Mouse (Mus musculus) c-Kit-negative CD71-positive TER-119-positive erythroid progenitor cells, embryonic 14.5 days (primary cell): ENCODE results near the gene Hoga1.

Experiments
- DNase-seq: peaks from one replicate; pipeline ENCODE4 v3.0.0-alpha.2; 2013; ENCODE audit warnings: low read depth, low spot score

Hoga1 gene

DNA sequence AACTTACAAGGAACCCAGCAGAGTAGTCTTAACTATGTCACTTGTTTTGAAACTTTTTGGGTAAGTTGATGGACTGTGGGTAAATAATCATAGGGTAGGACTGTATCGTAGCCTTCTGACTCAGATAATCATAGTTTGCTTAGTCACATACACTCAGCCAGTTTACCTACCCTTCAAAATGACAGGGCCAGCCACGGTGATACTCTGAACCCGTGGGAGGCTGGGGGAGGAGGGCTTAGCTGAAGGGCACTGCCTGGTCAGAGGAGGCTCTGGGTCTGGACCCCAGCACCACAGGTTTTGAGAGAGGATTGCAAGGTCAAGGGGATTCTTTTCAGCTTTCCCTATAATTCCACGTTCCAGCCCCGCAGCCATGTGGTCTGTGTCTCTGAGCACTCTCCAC, 73.2 kb downstream of the Hoga1 start:
- DNase-seq: no peak

DNA sequence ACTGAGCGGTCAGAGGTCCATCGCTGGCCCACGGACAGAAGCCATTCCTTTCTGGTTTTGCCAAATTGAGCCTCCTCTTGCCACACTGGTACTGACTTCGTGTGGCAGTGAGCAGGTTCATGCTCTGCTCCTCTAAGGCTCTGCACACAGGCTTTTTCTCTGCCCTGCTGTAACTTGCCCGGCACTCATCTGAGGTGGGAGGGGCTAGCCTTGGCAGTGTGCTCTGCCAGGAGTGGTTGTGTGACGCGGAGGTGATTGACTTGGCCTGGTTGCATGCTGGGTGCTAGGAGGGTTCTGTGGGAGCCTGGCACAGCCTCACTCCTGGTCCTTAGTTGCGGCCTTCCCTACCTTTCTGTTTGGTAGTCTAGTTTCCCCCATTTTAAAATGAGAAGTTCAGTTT, 75.0 kb downstream of the Hoga1 start:
- DNase-seq: no peak
